Mouse (Mus musculus): ENCODE results near the gene Kcnt2.

The Kcnt2 gene

GRCm38 (mm10) chr1:140378791-140379190 is 132.8 kb downstream of the Kcnt2 start:
- DNase-seq (ENCODE audit: low read depth, low spot score): no peak

GRCm38 (mm10) chr1:140379526-140379925 is 133.6 kb downstream of the Kcnt2 start:
- DNase-seq (ENCODE audit: low read depth, low spot score): no peak

GRCm38 (mm10) chr1:140381093-140381492 is 135.1 kb downstream of the Kcnt2 start:
- no peak for DNase-seq (ENCODE audit: low read depth, low spot score)

GRCm38 (mm10) chr1:140390301-140390700 is 144.3 kb downstream of the Kcnt2 start:
- no peak for DNase-seq (ENCODE audit: low read depth, low spot score)

GRCm38 (mm10) chr1:140397756-140398155 is 151.8 kb downstream of the Kcnt2 start:
- DNase-seq (ENCODE audit: low read depth, low spot score): no peak

GRCm38 (mm10) chr1:140406631-140407288 is 160.8 kb downstream of the Kcnt2 start:
- no peak for DNase-seq (ENCODE audit: low read depth, low spot score)

GRCm38 (mm10) chr1:140415761-140416160 is 169.8 kb downstream of the Kcnt2 start:
- no peak for DNase-seq (ENCODE audit: low read depth, low spot score)

GRCm38 (mm10) chr1:140422954-140423353 is 177.0 kb downstream of the Kcnt2 start:
- DNase-seq (ENCODE audit: low read depth, low spot score): no peak

GRCm38 (mm10) chr1:140429284-140429850 is 183.4 kb downstream of the Kcnt2 start:
- DNase-seq (ENCODE audit: low read depth, low spot score): peak; percentile 34

GRCm38 (mm10) chr1:140432039-140432438 is 186.1 kb downstream of the Kcnt2 start:
- no peak for DNase-seq (ENCODE audit: low read depth, low spot score)

- no peak for DNase-seq (ENCODE audit: low read depth, low spot score)
Measured at GRCm38 (mm10) chr1:140434791-140435190, 188.8 kb downstream of the Kcnt2 start.

GRCm38 (mm10) chr1:140438176-140438575 is 192.2 kb downstream of the Kcnt2 start:
- no peak for DNase-seq (ENCODE audit: low read depth, low spot score)

GRCm38 (mm10) chr1:140443904-140444303 is 197.9 kb downstream of the Kcnt2 start:
- no peak for DNase-seq (ENCODE audit: low read depth, low spot score)

GRCm38 (mm10) chr1:140444394-140444793 is 198.4 kb downstream of the Kcnt2 start:
- no peak for DNase-seq (ENCODE audit: low read depth, low spot score)

- no peak for DNase-seq (ENCODE audit: low read depth, low spot score)
Measured at GRCm38 (mm10) chr1:140451461-140451860, 205.5 kb downstream of the Kcnt2 start.

- peak; percentile 43 for DNase-seq (ENCODE audit: low read depth, low spot score)
Measured at GRCm38 (mm10) chr1:140451924-140452323, 206.0 kb downstream of the Kcnt2 start.

GRCm38 (mm10) chr1:140455903-140456302 is 209.9 kb downstream of the Kcnt2 start:
- DNase-seq (ENCODE audit: low read depth, low spot score): no peak

- no peak for DNase-seq (ENCODE audit: low read depth, low spot score)
Measured at GRCm38 (mm10) chr1:140456873-140457272, 210.9 kb downstream of the Kcnt2 start.

GRCm38 (mm10) chr1:140468315-140468714 is 222.4 kb downstream of the Kcnt2 start:
- no peak for DNase-seq (ENCODE audit: low read depth, low spot score)

- no peak for DNase-seq (ENCODE audit: low read depth, low spot score)
Measured at GRCm38 (mm10) chr1:140469586-140469985, 223.6 kb downstream of the Kcnt2 start.

- DNase-seq (ENCODE audit: low read depth, low spot score): no peak
Measured at GRCm38 (mm10) chr1:140476921-140477320, 231.0 kb downstream of the Kcnt2 start.

GRCm38 (mm10) chr1:140484016-140484415 is 238.1 kb downstream of the Kcnt2 start:
- no peak for DNase-seq (ENCODE audit: low read depth, low spot score)

GRCm38 (mm10) chr1:140489816-140490215 is 243.9 kb downstream of the Kcnt2 start:
- DNase-seq (ENCODE audit: low read depth, low spot score): no peak

- no peak for DNase-seq (ENCODE audit: low read depth, low spot score)
Measured at GRCm38 (mm10) chr1:140491406-140491805, 245.4 kb downstream of the Kcnt2 start.

All from mesoderm, embryonic 11.5 days (tissue).